Mouse (Mus musculus) layer of hippocampus, adult 18-20 months (tissue): ENCODE data around the gene Traf5. TPM values are rescaled to one million over a fixed set of nuclear protein-coding genes. Genes with fewer than 3 reads are reported as not detected.

Source experiments
- DNase-seq, 2 experiments: peaks; one replicate each; pipeline ENCODE4 v3.0.0; 2022; ENCODE audit warnings: low spot score in 2 of 2
- total RNA-seq, 2 experiments: library from RNA; stranded (reverse); gene quantifications; 2 replicates each; pipeline ENCODE4 v1.2.3; 2021

Gene Traf5
- total RNA-seq, 2 experiments from 2014 or later = 3.3 to 4.6 TPM

DNA sequence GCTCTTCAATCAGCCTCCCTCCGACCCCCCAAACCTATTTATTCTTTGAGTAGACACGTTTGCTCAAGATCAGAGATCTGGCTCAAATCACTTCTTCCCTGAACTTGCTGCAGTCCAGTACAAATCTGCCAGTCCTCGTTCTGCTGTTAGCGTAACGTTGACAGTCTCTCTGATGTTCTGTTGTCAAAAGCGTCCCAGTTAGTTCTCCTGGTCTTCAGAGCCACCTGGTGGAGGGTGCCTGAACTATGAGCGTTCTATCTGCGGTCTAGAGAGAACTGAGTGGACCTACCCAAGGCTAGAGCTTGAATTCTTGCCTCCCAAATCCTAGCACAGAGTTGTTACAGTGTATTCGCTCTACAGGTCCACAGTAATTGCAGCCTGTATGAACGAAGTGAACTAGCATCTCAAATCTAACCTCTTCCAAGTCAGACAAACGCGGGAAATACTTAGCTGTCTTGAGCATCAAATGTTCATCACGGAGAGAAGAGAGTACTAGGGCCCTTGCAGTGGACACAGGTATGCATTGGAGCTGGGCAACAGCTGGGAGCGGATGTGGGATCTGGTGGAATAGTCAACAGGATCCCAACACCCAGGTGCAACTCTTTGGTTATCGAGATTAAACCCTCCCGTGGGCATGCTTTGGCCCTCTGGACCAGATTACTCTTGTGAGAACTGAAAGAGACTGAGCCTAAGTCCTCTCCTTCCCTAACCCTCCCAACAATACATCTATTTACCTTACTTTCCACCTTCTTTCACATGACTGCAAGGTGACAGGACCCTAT is 711 bp upstream of the Traf5 start:
- peak; percentile 74 to 95 for DNase-seq

DNA sequence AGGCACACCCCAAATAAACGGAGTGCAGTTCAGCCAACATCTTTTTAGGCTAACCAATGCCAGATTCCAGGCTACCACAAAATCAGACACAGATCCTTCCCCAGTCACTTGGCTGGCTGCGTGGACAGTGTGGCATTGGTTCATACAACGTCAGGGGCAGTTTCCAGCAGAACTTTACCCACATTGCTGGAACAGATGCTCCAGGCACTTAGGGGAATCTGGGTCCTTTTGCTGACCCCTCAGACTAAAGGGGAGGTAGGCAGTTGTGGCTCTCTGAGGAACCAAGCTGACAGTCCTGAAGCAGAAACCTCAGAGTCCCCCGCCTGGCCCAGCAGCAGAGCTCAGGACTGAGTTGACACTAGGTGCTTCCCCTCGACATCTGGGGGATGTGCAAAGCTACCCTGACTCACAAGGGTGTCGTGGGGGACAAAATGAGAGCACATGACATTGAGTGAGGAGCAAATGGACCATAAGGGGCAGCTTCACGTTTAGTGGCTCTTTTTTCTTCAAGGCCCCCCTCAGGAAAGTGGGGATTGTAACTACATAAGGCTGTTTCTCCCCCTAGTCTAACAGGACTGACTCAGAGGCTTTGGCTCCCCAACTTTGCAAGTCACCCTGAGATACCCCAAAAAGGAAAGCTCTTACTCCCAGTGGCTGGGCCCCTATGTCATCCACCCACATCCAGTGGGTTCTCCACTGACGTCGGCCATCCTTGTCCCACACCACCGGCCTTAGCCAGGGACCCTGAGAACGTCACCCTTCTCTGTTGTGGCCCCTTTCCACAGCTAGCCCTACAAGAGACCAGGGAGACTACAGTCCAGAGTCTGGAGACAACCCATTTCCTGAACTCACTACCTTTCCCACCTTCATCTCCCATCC is 1.4 kb downstream of the Traf5 start:
- DNase-seq = no peak

DNA sequence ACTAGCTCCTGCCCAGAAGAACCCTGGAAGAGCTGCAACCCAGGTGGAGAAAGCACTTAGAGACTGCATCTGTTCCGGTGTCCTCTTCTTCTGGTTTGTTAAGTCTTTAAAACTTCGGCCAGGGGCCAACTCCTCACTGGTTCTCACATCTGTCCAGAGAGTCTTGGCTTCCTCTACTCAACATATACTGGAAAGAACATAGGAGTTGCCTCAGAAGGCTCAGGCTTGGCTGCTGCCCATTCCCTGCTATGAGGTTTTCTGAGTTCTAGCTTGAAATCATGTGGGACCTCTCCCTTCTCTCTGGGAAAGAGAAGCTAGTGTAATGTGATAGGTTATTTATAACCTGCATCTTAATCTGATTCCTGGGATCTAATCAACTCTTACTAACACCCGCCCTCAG is 2.1 kb downstream of the Traf5 start:
- no peak for DNase-seq

DNA sequence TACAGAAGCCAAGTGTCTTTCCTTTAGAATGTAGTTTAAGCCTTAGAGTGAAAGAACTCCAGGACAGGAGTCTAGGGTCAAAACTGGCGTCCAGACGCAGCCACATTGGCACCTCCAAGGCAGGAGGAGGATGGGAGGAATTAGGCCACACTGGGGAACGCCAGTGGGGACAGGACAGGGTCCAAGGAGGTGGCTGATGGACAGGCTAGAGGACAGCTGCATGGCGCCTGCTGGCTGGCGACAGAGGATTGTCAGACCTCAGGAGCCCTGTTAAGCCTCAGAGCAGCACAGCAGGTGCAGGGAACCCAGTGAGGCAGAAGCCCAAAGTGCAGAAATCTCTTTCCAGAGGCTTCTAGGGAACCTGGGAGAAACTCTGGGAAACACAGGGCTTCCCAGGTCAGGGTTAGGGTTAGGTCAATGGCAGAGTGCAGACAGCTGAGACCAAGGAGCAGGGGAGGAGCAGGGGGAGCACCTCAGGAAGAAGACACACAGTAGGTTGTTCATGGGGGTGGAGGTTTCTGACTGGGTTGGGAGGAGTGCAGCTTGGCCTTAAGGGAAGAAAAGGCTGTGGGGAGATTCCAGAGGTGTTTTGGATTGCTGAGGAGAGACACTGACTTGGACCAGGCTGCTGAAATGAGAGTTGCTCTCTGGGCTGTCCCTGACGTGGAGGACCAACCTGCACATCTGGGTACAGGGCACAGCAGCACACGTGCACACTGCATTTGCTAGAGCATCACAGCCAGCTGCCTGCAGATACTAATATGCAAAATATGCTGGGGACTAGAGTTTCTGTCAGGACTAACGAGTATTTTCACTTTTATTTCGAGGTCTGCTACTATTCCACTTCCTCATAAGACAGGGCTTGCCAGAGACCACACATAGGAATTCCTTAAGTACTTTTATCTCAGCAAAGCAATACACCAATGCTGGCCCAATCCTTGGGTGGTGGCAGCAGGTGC is 2.9 kb downstream of the Traf5 start:
- DNase-seq = no peak

DNA sequence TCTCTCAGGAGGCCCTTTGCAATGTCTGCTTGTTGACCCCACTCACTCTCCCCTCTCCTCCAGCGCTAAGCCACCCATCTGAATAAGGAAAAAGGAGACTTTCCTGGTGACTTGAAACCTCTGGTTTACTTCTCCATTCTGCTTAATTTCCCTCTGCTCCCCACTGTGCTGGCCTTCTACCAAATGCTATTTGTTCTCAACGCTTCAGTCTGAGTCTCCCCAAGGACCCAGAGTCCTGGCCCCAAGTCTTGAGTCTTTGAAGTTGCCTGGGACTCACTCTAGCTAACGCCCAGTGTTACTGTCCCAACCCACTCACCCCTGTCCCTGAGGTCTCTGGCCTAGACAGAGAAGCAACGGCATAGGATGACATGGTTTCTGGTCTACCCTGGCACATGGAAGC is 4.3 kb downstream of the Traf5 start:
- DNase-seq = no peak

DNA sequence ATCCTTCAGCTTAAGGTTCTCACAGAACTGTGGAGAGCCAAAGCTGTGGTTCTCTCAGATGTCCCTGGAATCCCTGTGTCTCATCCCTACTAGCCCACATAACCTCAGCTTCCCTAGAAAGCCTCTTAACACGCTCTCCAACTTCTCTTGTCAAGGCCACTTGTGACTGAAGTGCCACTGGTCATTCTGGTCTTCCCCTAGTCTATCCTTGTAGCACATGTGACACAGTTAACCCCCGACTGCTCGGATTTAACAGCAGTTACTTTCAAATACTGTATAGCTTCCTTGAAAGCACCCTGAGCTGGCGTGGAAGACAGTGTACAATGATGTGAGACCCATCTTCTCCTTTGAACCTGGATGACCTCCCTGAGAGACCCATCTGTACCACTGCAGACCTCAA is 5.3 kb downstream of the Traf5 start:
- no peak for DNase-seq

DNA sequence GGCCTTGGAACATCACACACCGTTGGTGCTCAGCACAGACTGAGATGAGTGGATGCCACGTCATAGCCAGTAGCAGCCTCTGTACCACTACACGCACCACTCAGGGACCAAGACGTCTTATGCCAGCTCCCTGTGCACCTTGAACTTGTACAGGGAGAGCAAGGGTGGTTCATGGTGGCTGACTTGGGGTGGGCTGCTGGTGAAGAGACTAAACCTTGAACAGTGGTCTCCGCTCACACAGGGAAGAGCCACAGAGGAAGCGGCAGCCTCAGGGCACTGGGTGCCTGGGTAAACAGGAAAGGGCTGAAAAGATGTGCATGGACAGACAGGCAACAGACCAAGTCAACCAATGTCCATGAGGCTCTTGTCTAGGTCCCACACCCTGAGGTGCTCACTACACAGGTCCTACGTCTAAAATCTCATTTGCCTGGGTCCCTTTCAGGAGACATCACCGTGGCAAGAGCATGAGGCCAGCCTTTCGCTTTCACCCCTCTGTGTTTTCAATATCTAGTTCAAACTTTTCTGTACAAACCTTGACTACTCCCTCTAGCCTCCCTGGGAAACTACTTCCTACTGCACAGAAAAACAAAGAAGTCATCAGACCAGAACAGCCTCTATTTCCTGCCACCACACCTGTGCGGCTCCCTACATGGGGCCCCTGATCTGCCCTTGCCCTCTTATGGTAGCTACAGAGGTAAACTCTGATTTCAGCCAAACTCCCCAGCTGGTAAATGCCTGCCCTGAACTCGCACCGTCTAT is 5.9 kb downstream of the Traf5 start:
- no peak for DNase-seq

DNA sequence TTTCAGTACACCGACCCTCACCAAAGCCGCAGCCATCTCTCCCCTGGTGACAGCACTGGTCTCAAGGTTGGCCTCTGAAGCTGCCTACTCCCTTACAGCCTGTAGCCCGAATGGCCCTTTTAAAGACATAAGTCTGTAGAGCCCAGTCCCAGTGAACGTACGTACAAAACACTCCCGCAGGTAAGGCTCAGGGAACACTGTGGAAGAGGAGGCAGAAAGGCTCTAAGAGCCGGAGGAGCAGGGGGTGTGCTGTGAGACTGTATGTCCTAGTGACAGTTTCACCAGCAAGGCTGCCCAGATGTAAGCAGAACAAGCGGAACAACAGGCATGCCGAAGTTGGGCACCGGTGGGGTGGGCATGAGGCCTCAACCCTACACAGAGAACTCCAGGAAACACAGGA is 7.1 kb downstream of the Traf5 start:
- no peak for DNase-seq

DNA sequence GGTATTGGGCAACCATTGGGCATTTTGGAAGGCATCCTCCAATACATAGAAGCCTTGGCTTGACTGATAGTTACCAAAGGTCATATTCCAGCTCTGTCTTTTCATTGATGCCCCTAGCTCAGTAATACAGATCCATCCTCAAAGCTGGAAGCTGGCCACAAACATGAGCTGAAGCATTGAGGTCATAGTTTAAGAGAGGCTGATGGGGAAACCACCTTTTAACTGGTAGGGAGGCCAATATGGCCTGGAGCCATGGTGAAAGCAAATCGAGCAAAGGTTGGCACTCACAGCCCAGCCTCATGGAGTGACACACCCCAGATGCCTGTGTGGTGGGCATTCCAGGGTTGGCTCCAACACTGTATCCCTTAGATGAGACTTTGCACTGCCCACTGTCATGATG is 9.7 kb downstream of the Traf5 start:
- no peak for DNase-seq

DNA sequence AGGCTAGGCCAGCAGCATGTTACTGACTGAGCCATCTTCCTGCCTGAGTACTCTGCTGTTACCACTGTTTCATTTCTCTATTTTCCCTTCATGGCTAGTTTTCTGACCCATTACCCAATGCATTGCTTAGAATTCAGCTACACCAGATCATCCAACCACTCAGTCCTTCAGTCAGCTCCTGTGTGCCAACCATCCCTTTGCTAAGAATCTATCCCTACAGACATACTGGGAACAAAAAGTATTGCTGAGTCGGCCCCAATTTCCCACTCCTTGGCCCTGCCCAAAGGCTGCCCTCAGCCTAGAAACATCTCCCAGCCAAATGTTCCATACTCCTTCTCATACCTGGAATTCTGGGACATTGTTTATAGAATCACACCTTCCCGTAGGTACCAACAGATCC is 11.2 kb downstream of the Traf5 start:
- no peak for DNase-seq

DNA sequence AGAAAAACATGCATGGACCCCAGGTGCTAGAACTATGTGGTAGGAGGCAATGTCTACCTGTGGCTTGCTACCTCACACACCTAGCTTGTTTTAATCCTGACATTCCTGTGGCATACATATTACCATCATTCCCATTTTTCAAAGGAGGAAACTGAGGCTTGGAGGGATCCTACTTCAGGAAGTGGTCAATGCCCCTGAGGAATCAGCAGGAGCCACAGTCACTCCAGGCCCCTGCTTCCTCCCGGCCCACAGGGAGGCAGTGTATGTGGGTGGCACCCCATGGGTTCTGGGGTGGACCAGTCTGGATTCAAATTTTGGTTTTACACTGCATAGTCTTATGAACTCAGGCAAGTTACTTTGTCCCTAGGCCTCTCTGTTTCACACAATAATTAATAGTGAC is 13.2 kb downstream of the Traf5 start:
- no peak for DNase-seq

DNA sequence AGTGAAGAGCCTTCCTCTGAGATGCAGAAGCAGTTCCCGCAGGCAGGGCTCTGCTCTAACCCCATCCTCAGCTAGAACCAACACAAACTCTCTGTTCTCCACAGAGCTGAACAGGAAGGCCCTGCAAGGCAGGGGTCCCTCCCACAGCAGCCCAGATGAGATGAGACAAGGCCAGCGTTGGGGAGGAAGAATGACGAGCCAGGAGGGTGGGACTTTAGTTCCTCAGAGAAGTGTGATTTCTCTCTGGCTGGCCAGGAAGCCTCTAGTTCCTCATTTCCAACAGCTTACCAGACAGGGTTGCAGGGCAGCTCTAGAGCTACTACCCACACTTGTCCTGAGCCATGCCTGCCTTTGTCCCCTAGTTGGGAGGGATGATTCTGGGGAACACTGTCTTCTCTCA is 14.0 kb downstream of the Traf5 start:
- DNase-seq = no peak

DNA sequence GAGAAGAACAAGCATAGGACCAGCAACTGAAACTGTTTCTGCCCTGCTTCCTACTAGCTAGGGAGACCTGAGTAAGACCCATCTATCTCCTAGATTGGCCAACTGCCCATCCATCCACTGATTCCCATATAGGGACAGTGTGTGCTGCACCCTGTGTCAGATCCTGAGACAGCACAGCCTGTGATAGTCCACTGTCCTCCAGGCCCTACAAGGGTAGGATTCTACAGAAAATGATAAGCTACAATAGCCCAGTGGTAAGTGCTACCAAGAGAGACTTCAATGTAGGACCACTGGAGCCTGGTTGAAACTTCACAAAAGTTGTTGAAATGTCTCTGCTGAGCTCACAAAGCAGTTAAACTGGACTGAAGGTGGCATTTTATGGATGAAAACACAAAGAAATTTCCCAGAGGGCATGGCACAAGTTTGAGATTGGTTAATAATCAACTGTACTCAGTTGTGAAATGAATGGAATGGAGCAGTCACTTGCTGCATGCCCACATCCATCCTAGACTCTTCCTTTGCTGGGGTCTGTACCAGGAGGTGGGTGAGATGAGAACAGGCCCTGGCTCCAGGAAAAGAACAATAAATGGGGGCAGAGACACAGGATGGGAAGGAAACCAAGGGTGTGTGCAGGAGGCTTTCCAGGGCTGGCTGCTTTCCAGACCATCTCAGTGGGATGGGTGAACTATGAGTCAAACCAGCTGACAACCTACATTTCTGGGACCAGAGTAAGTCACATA is 15.4 kb downstream of the Traf5 start:
- peak; percentile 43 to 68 for DNase-seq

DNA sequence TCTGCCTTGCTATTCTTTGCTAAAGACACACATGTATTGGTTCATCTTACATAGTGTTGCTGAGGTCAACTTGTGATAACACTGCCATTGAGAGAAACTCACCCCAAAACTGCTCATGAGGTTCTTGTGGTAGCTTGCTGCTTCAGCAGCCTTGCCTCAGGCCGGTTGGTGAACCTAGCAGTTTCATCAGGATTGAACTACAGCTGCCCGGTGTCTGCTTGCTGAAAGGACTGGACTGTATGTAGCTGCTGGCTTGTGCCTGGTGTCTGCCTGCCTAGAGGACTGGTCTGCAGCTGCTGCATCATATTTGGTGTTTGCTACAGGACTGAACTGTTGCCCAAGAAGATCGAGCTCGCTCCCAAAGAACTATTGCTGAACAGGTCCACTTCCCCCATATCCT is 16.3 kb downstream of the Traf5 start:
- DNase-seq = no peak

DNA sequence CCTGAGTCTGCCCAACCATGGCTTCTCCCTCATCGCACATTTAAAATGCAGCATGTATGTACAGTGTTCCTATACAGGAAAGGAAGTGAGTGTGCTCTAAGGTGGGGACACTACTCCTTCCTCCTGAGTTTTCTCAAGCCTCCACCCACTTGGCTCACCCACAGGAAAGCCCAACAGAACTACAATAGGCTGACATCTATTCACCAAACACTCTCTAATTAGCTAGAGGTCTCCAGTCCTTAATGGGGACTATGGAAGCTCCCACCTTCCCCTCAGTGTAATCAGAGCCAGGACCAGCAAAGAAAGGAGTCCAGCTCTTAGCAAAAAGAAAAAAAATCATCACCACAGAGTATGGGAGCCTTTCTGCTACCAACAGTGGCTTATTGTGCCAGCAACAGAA is 17.5 kb downstream of the Traf5 start:
- no peak for DNase-seq

DNA sequence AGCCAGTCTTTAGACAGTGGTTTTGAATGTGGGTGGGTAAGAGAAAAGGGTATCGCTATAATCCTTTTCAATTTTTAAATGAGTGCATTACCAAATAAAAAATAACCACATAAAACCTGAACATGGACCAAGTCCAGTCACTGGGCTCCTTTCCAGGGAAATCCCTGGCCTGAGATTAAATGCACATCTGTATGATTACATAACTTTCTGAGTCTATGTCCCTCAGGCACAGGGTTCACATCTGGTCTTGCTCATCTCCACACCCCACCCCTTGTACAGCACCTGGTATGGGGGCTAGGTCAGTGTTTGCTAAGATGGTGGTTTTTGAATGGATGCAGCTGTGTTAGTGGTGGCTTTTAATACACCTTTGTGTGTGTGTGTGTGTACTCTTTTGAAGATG is 19.9 kb downstream of the Traf5 start:
- DNase-seq = no peak

DNA sequence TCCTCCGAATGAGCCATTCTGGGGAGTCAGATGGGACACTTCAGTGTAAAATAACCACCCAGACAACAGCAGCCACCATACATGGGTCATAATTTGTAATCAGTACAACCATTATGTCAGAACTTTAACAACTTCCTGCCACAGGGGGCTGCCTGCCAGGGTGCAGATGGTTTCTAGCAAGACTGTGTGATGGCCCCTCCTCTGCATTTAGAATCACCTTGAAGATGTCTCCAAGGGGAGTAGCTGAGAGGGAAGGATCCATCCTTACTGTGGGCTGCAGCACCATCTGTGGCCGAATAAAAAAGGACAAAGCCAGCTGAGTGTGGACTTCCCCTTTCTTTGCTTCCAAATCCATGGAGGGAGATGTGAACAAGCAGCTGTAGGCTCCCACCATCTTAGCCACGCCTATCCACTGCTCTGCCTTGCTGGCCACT is 21.7 kb downstream of the Traf5 start:
- no peak for DNase-seq

DNA sequence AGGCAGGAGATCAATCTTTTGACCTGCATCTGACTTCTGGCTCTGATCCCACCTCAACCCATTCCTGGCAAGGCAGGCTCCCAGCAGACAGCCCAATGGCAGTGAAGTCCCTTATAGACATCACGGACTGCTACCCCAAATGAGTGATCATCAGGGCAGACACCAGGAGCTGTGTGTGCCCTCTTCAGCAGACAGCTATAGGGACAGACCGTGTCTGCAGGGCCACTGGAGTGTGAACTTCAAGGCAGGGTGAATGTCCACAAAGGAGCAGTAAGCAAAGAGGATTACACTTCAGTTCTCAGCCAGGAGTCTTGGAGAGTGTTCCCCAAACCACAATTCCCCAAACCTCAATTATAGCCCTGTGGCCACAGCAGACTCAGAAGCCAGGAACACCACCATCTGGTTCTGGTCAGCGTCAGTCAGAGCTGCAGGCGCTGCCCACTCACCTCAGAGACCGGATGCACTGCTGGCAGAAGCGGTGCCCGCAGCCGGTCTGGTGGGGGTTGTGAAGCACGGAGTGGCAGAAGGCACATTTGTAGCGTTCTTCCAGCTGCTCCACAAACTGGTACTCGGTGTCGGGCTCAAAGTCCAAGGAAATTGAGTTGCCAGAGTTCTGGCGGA is 22.3 kb downstream of the Traf5 start:
- DNase-seq = peak in 1 of 2 experiments; percentile 26

DNA sequence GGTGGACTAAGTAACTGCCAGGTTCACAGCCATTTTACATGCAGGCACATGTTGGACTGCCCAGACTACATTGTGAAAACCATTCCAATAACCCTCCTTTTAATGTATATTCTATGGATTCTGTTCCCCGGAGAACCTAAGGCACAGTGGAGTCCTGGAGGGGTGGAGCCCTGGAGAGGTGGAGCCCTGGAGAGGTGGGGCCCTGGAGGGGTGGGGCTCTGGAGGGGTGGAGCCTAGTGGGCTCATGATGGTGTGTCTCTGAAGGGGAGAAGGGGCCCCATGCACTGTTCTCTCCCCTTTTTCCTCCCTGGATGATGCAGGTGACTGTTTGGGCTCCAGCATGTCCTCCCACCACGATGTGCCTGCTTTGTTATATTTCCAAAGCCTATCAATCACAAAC is 24.2 kb downstream of the Traf5 start:
- DNase-seq = no peak
